Mouse (Mus musculus) midbrain, embryonic 16.5 days (tissue): ENCODE results near the gene Olfr692. TPM values are rescaled to one million over a fixed set of nuclear protein-coding genes. Genes with fewer than 3 reads are reported as not detected.

Source experiments
- ATAC-seq: fragments of 200-750 bp; cut with Nextera tagmentation; 2 replicates; pipeline ENCODE4 v1.8.0; 2017; ENCODE audit warnings: moderate TSS enrichment
- H3K27ac ChIP-seq: fragments of 300-500 bp; sonication (generic); 2 replicates; pipeline ENCODE4 v1.5.1; 2014; ENCODE audit warnings: mild to moderate bottlenecking, low read length, mixed read lengths
- H3K27me3 ChIP-seq: fragments of 300-500 bp; sonication (generic); 2 replicates; pipeline ENCODE4 v1.6.1; 2014; ENCODE audit warnings: low read depth, low read length, mixed read lengths; ENCODE audit not compliant: control insufficient read depth, insufficient read depth
- H3K36me3 ChIP-seq: fragments of 300-500 bp; sonication (generic); 2 replicates; pipeline ENCODE4 v1.6.1; 2014; ENCODE audit warnings: mild to moderate bottlenecking, low read length, moderate library complexity, mixed read lengths; ENCODE audit not compliant: control insufficient read depth, insufficient read depth
- H3K4me1 ChIP-seq: fragments of 300-500 bp; sonication (generic); 2 replicates; pipeline ENCODE4 v1.6.1; 2014; ENCODE audit warnings: mild to moderate bottlenecking, low read length, mixed read lengths; ENCODE audit not compliant: control insufficient read depth, insufficient read depth
- H3K4me2 ChIP-seq: fragments of 300-500 bp; sonication (generic); 2 replicates; pipeline ENCODE4 v1.6.1; 2014; ENCODE audit warnings: mild to moderate bottlenecking, low read length, mixed read lengths
- H3K4me3 ChIP-seq: fragments of 300-500 bp; sonication (generic); 2 replicates; pipeline ENCODE4 v1.5.1; 2014; ENCODE audit warnings: low read depth, mild to moderate bottlenecking, low read length, moderate library complexity, mixed read lengths
- H3K9ac ChIP-seq: fragments of 300-500 bp; sonication (generic); 2 replicates; pipeline ENCODE4 v1.6.1; 2014; ENCODE audit warnings: low read depth, low read length, mixed read lengths
- H3K9me3 ChIP-seq: fragments of 300-500 bp; sonication (generic); replicated peaks from 2 replicates; pipeline ENCODE4 v1.6.1; 2014; ENCODE audit warnings: mild to moderate bottlenecking, low read length, mixed read lengths; ENCODE audit not compliant: control insufficient read depth, poor library complexity, severe bottlenecking
- WGBS: fragments of 180-500 bp; shearing (Covaris S2); extraction: QIAGEN DNeasy Blood & Tissue Kit; methylation state at CpG from one replicate; pipeline ENCODE4 v1.1.7; 2014; 5-methylcytosine and 5-hydroxymethylcytosine counted together
- polyA plus RNA-seq: library from polyadenylated mRNA; unstranded; fragments of >200 nt; fragmentation: Nextera tagmentation; extraction: Ambion mirVana; gene quantifications from 2 replicates; pipeline ENCODE4 v1.2.1, GENCODE M21; 2015

The Olfr692 gene
- polyA plus RNA-seq, 1 experiment from 2014 or later: not detected

DNA sequence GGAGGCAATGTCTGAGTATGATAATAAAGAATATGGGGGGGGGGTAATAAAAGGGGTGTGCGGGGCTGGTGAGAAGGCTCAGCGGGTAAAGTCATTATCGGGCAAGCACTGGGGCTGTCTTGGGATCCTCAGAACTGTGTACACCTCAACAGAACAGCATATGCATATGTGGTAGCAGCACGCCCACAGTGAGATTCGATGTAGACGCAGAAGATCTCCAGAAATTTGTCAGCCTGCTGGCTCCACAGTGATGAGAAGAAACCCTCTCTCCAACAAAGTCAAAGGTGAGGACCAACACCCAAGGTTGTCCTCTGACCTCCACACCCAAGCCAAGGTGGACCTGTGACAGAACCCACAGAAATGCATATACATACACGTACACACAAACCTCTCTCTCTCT is 48.5 kb downstream of the Olfr692 start:
- no peak overlapping the region for H3K9ac ChIP-seq
- no peak for ATAC-seq
- WGBS: 96% methylated on average over 7 of the region's 7 CpGs

DNA sequence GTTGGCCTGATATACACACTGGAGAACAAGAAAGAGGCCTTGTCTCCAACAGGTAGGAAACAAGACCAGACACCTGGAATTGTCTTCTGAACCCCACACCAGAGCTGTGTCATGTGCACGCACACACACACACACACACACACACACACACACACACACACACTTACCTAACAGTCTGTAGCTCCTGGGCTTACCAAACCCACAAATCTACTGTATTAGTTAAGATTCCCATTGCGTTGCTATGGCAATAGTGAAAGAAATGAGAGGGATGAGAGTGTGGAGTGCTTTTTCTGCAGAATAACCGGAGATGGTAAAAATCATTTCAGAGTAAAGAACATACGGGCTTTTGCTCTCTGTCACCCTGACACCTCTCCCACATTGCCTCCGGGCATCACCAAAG is 50.1 kb downstream of the Olfr692 start:
- no peaks in the 10 kb centered on the region for H3K27me3 ChIP-seq
- 74% methylated on average over 5 of the region's 5 CpGs for WGBS
- ATAC-seq: peak; percentile 84

More for the DNA sequence above, 48.5 kb downstream of the Olfr692 start:
- Histone ChIP-seq H3K4me1 (no peaks in the 10 kb centered on the region), H3K27me3 (no peaks in the 10 kb centered on the region), H3K9me3 (no peaks in the 10 kb centered on the region), H3K27ac (no peak overlapping the region), H3K4me2 (no peak overlapping the region), H3K36me3 (no peaks in the 10 kb centered on the region), H3K4me3 (no peak overlapping the region)

More for the DNA sequence above, 50.1 kb downstream of the Olfr692 start:
- Histone ChIP-seq H3K9me3 (no peaks in the 10 kb centered on the region), H3K9ac (no peak overlapping the region), H3K36me3 (no peaks in the 10 kb centered on the region), H3K4me2 (no peak overlapping the region), H3K4me3 (no peak overlapping the region), H3K27ac (no peak overlapping the region), H3K4me1 (no peaks in the 10 kb centered on the region)

Other genes starting within 250 kb of the Olfr692 start
- not detected in 2 replicates for gene Olfr683, start 221.2 kb upstream of the Olfr692 start, polyA plus RNA-seq
- gene Olfr684, start 204.6 kb upstream of the Olfr692 start, polyA plus RNA-seq: not detected in 2 replicates
- not detected in 2 replicates for gene Olfr685, start 182.2 kb upstream of the Olfr692 start, polyA plus RNA-seq
- gene Olfr686, start 160.7 kb upstream of the Olfr692 start, polyA plus RNA-seq: not detected in 2 replicates
- gene Olfr688, start 80.1 kb upstream of the Olfr692 start, polyA plus RNA-seq: not detected in 2 replicates
- 0.19 TPM in 1 of 2 replicates, not detected in the other for gene Olfr689, start 57.1 kb upstream of the Olfr692 start, polyA plus RNA-seq
- gene Olfr690, start 34.1 kb upstream of the Olfr692 start, polyA plus RNA-seq: not detected in 2 replicates
- gene Olfr691, start 26.0 kb upstream of the Olfr692 start, polyA plus RNA-seq: 0.19 and 0.21 TPM in 2 replicates
- not detected in 2 replicates for gene Gm5901, start 6.8 kb downstream of the Olfr692 start, polyA plus RNA-seq
- gene Fam160a2, start 31.8 kb downstream of the Olfr692 start, polyA plus RNA-seq: 43.7 and 50.8 TPM in 2 replicates
- gene Cnga4, start 36.3 kb downstream of the Olfr692 start, polyA plus RNA-seq: 0.14 and 0.25 TPM in 2 replicates
- 6.2 and 8.5 TPM in 2 replicates for gene Cckbr, start 57.5 kb downstream of the Olfr692 start, polyA plus RNA-seq
- 28.6 and 31.0 TPM in 2 replicates for gene Cavin3, start 114.1 kb downstream of the Olfr692 start, polyA plus RNA-seq
- gene Smpd1, start 186.1 kb downstream of the Olfr692 start, polyA plus RNA-seq: 95.2 and 104 TPM in 2 replicates
- gene Apbb1, start 213.4 kb downstream of the Olfr692 start, polyA plus RNA-seq: 333 and 360 TPM in 2 replicates
- 0.16 and 0.32 TPM in 2 replicates for gene Hpx, start 231.9 kb downstream of the Olfr692 start, polyA plus RNA-seq